Mouse (Mus musculus): Measurements from ENCODE around the gene Syne1.

- TF ChIP-seq CTCF (IDR thresholded peaks at IDR 0.05; ENCODE audit: control insufficient read depth, insufficient read depth, low read length) (no peak), POLR2A (IDR thresholded peaks at IDR 0.05; ENCODE audit: borderline replicate concordance, control insufficient read depth, low read depth, low read length) (no peak)
Measured at GRCm38 (mm10) chr10:5234721-5235501, 316.4 kb downstream of the Syne1 start.

All from bone marrow, adult 2 months (tissue).